Mouse (Mus musculus): ENCODE measurements around the gene Slco2b1.
"Not testable (repeated sequence)": the region's sequence is repeated elsewhere in the genome, so short reads cannot be mapped to it uniquely, and the experiment has no call there.

Gene Slco2b1

GRCm38 (mm10) chr7:99711166-99711565 lies at the start of gene Slco2b1:
Gene Slco2b1 (minus strand): TSS chr7:99711340.
- DNase-seq (ENCODE audit: low spot score): no peak

- DNase-seq (ENCODE audit: low spot score): no peak
These were observed 28.1 kb upstream of the Slco2b1 start for GRCm38 (mm10) chr7:99739276-99739675.

- DNase-seq (ENCODE audit: low spot score): not testable (repeated sequence)
These were observed 24.4 kb upstream of the Slco2b1 start for GRCm38 (mm10) chr7:99735491-99735890.

- no peak for DNase-seq (ENCODE audit: low spot score)
These were observed 23.5 kb upstream of the Slco2b1 start for GRCm38 (mm10) chr7:99734612-99735011.

GRCm38 (mm10) chr7:99729973-99730372 lies 18.8 kb upstream of the Slco2b1 start, which contains the start of gene Olfr520:
Gene Olfr520 (plus strand): TSS chr7:99730273.
- no peak for DNase-seq (ENCODE audit: low spot score)

DNA sequence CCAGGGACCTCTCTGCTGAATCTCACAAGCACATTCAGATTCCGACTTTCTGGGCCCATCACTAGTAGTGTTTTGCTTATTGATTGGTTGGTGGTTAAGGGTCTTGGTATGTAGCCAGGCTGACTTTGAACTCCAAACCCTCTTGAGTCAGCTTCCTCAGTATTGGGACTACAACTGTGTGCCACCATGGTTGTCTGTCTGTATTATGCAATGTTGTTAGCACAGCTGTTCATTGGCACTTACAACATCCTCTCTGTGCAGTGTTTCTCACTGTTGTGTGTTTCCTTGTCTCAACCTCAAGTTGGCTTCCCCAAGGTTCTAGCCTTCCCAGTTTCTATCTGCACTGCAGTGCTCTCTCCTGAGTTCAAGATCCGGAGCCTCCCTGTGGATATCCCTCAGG lies 5.4 kb upstream of the Slco2b1 start:
- DNase-seq (ENCODE audit: low spot score): no peak

DNA sequence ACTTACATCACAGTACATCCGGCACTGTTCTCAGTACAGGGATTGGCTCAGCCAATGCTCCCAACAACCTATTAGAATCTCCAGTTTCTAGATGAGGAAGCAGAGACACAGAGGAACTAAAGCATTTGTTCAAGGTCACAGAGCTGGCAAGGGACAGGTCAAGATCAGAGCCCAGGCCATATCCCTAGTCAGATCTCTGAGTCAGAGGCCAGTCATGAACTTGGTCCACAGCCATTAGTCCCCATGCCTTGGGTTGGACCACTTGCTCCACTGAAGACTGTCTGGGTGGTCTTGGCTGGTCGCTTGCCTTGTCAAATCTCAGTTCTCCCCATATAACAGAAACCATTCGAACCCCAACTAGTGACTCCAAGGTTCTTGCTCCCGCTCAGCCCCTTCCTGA lies 1.3 kb upstream of the Slco2b1 start:
- no peak for DNase-seq (ENCODE audit: low spot score)

GRCm38 (mm10) chr7:99710476-99710875 lies 664 bp downstream of the Slco2b1 start:
- DNase-seq (ENCODE audit: low spot score): no peak

DNA sequence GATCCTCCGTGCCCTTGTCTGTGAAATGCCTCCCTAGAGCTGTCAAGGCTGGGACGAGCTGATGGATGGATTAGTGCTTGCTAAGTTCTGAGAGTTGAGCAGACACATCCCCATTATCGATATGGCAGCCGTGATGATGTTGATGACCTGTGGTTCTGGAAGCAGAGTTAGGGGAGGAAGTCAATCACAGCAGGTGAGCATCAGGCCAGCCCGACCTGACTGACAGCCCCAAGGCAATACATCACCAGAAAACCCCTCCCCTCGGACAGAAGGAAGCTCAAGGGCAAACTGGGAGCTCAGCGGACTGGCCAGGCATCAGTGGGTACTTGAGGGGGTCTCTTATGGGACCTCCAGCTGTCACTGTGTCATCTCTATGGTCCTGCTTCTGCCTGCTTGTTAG lies 1.1 kb downstream of the Slco2b1 start:
- DNase-seq (ENCODE audit: low spot score): no peak

- no peak for DNase-seq (ENCODE audit: low spot score)
These were observed 2.4 kb downstream of the Slco2b1 start for GRCm38 (mm10) chr7:99708750-99709149.

DNA sequence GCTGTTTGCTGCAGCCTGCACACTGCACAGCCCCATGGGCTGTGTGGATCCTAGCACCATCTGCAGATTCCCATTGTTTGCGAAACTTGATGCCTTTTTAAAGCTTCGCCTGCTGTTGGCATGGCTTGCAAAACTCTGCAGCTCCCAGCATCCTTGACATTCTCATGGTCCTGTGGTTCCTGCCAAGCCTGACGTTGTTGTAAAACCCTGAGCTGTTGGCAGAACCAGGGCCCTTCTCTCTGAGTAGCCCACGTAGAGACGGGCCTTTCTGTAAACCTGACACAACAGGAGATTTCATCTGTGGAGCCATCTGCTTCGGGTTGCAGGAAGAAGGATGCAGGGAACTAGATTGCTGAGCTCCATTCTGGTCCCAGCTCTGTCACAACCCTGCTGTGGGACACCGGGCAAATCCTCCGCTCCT lies 2.8 kb downstream of the Slco2b1 start:
- no peak for DNase-seq (ENCODE audit: low spot score)

GRCm38 (mm10) chr7:99707671-99708070 lies 3.5 kb downstream of the Slco2b1 start:
- DNase-seq (ENCODE audit: low spot score): no peak

- DNase-seq (ENCODE audit: low spot score): no peak
These were observed 4.0 kb downstream of the Slco2b1 start for GRCm38 (mm10) chr7:99707038-99707595.

- DNase-seq (ENCODE audit: low spot score): no peak
These were observed 4.7 kb downstream of the Slco2b1 start for GRCm38 (mm10) chr7:99706341-99707037.

GRCm38 (mm10) chr7:99704736-99705519 lies 6.2 kb downstream of the Slco2b1 start:
- no peak for DNase-seq (ENCODE audit: low spot score)

GRCm38 (mm10) chr7:99702201-99702600 lies 8.9 kb downstream of the Slco2b1 start:
- DNase-seq (ENCODE audit: low spot score): no peak

DNA sequence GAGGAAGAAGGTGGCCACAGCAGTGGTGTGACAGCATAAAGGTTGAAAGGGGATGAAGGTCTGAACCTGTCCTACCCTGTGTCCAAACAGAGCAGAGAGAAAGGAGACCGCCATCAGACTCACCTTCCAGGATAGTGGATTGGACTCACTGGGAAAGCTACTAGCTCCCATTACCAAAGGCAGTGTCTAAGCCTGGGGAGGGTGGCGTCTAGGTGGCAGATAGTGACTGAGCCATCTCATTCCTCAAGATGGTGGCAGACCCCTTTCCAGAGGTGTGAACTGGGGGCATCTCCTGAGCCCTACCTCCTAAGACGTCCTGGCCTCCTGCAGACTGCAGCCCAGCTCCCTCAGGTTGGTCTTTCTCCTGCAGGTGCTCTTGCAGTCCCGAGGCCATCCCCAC lies 10.5 kb downstream of the Slco2b1 start:
- DNase-seq (ENCODE audit: low spot score): no peak

DNA sequence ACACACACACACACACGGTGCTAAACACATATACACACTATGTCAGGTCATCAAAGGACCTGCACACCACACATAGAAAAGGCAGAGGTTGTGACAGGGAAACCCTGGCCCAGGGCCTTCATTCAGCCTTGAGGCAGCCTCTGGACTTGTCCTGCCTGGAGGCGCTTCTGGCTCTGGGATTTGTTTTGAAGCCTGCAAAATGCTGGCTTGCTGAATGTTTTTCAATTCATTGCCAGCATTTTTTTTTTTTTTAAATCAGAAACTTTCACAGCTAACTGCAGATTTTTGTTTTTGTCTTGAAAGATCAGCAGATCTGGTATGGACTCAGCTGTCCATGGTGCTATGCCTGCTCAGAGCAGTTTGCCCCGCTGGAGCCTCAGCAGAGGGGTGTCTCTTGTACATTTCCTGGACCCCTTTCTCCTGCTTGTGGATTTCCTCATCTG lies 11.4 kb downstream of the Slco2b1 start:
- DNase-seq (ENCODE audit: low spot score): no peak

DNA sequence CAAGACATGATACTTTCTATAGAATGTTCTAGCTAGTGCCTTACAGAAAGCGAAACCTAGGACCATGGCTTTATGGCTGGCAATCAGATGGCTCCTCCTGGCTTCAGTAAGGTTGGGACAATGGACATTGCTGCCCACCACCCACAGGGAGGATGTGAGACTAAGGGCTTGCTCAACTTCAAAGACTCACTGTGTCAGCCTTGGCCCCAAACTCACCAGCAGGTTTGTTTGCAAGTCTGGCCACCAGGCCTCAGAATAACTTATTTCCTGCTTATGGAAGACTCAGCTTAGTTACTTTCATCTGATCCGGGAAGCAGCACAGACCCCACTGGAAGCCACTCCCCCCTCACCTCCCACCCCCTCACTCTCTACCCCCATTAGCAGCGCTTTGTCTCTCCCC lies 12.0 kb downstream of the Slco2b1 start:
- DNase-seq (ENCODE audit: low spot score): no peak

GRCm38 (mm10) chr7:99698576-99698975 lies 12.6 kb downstream of the Slco2b1 start:
- DNase-seq (ENCODE audit: low spot score): no peak

GRCm38 (mm10) chr7:99695471-99696057 lies 15.6 kb downstream of the Slco2b1 start:
- no peak for DNase-seq (ENCODE audit: low spot score)

- not testable (repeated sequence) for DNase-seq (ENCODE audit: low spot score)
These were observed 16.7 kb downstream of the Slco2b1 start for GRCm38 (mm10) chr7:99694424-99694823.

- no peak for DNase-seq (ENCODE audit: low spot score)
These were observed 17.2 kb downstream of the Slco2b1 start for GRCm38 (mm10) chr7:99693976-99694375.

Measured in urinary bladder, postnatal 10 days (tissue).